Mouse (Mus musculus) myocyte (in vitro differentiated cells): ENCODE data around the gene Ubr3. TPM values are rescaled to one million over a fixed set of nuclear protein-coding genes. Genes with fewer than 3 reads are reported as not detected.
A peak's percentile ranks its signal among the peaks of the same experiment; 100 is the strongest.

Experiments used
- H3K27me3 ChIP-seq: one replicate; pipeline ENCODE4 v1.6.1; 2011; ENCODE audit not compliant: control insufficient read depth, insufficient read depth, insufficient read length
- H3K36me3 ChIP-seq: one replicate; pipeline ENCODE4 v1.6.1; 2011; ENCODE audit not compliant: control insufficient read depth, insufficient read depth
- H3K4me2 ChIP-seq: one replicate; pipeline ENCODE4 v1.6.1; 2011; ENCODE audit warnings: low read depth, control low read depth
- H3K4me3 ChIP-seq: one replicate; pipeline ENCODE4 v1.5.1; 2011; ENCODE audit warnings: mild to moderate bottlenecking, control low read depth, moderate library complexity
- H3K79me2 ChIP-seq: one replicate; pipeline ENCODE4 v1.6.1; 2011; ENCODE audit not compliant: control insufficient read depth, insufficient read depth
- H3ac ChIP-seq: one replicate; pipeline ENCODE4 v1.6.1; 2011; ENCODE audit not compliant: control insufficient read depth, insufficient read length
- CEBPB ChIP-seq: IDR thresholded peaks from 2 replicates; pipeline ENCODE4 v1.6.1; 2011; ENCODE audit warnings: mild to moderate bottlenecking, moderate library complexity; ENCODE audit not compliant: poor library complexity, insufficient read depth, severe bottlenecking
- E2F4 ChIP-seq: IDR thresholded peaks from one replicate; pipeline ENCODE4 v1.6.1; 2011; ENCODE audit warnings: mild to moderate bottlenecking, control low read depth, moderate library complexity; ENCODE audit not compliant: insufficient read depth
- MAX ChIP-seq: IDR thresholded peaks from one replicate; pipeline ENCODE4 v1.6.1; 2011; ENCODE audit warnings: low read depth, mild to moderate bottlenecking, control low read depth
- MYOD1 ChIP-seq, 3 experiments: IDR thresholded peaks; one replicate each; pipeline ENCODE4 v1.6.1; 2011; ENCODE audit warnings: control low read depth in 2 of 3, low read depth in 2 of 3, mild to moderate bottlenecking in 2 of 3, moderate library complexity in 1 of 3; ENCODE audit not compliant: insufficient read length in 2 of 3, control insufficient read depth in 1 of 3
- MYOG ChIP-seq, 3 experiments: IDR thresholded peaks; one replicate each; pipeline ENCODE4 v1.6.1; 2011; ENCODE audit warnings: control low read depth in 2 of 3, low read depth in 2 of 3, mild to moderate bottlenecking in 2 of 3; ENCODE audit not compliant: insufficient read length in 2 of 3, control insufficient read depth in 1 of 3, insufficient read depth in 1 of 3
- POLR2A ChIP-seq: IDR thresholded peaks from one replicate; pipeline ENCODE4 v1.6.1; 2011; ENCODE audit warnings: low read depth, mild to moderate bottlenecking, control low read depth, moderate library complexity; ENCODE audit not compliant: insufficient read length
- POLR2AphosphoS2 ChIP-seq: IDR thresholded peaks from one replicate; pipeline ENCODE4 v1.6.1; 2011; ENCODE audit warnings: low read depth, control low read depth; ENCODE audit not compliant: insufficient read length
- REST ChIP-seq: IDR thresholded peaks from one replicate; pipeline ENCODE4 v1.6.1; 2011; ENCODE audit warnings: mild to moderate bottlenecking, control low read depth, moderate library complexity; ENCODE audit not compliant: insufficient read depth, insufficient read length
- SRF ChIP-seq: IDR thresholded peaks from one replicate; pipeline ENCODE4 v1.6.1; 2011; ENCODE audit warnings: low read depth; ENCODE audit not compliant: control insufficient read depth, insufficient read length
- TCF12 ChIP-seq: IDR thresholded peaks from one replicate; pipeline ENCODE4 v1.6.1; 2011; ENCODE audit warnings: mild to moderate bottlenecking, control low read depth; ENCODE audit not compliant: poor library complexity, insufficient read depth, severe bottlenecking
- TCF3 ChIP-seq: IDR thresholded peaks from one replicate; pipeline ENCODE4 v1.6.1; 2011; ENCODE audit warnings: low read depth, control low read depth; ENCODE audit not compliant: insufficient read length
- USF1 ChIP-seq: IDR thresholded peaks from one replicate; pipeline ENCODE4 v1.6.1; 2011; ENCODE audit warnings: low read depth, mild to moderate bottlenecking, control low read depth, moderate library complexity
- polyA plus RNA-seq: library from polyadenylated mRNA; unstranded; fragments of >200 nt; fragmentation: generic; extraction: Trizol; gene quantifications from one replicate; pipeline ENCODE4 v1.2.1, GENCODE M21; 2012; ENCODE audit warnings: missing spikeins

Ubr3 gene
- 12.4 TPM for polyA plus RNA-seq

GRCm38 (mm10) chr2:69897039-69897617 is at the start of gene Ubr3:
Gene Ubr3, plus strand, starts transcription at chr2:69897246.
- peak within 1 kb of the TSS; percentile 81 for H3K4me3 ChIP-seq
- H3K27me3 ChIP-seq: no peaks in the 10 kb centered on the region
- TF ChIP-seq CEBPB (no peak), MYOD1 (IDR thresholded peaks at IDR 0.05; ENCODE audit: control insufficient read depth in 1 of 3, insufficient read length in 2 of 3, low read depth in 2 of 3) (no peak), TCF12 (no peak), MAX (no peak), SRF (no peak), REST (no peak), POLR2AphosphoS2 (peak; percentile 39), MYOG (IDR thresholded peaks at IDR 0.05; ENCODE audit: control insufficient read depth in 1 of 3, insufficient read depth in 1 of 3, insufficient read length in 2 of 3, low read depth in 2 of 3) (no peak), TCF3 (no peak), E2F4 (no peak), POLR2A (peak; percentile 58), USF1 (no peak)
- peak within 1 kb of the TSS; percentile 96 for H3K4me2 ChIP-seq
- H3K36me3 ChIP-seq: no peaks in the 10 kb centered on the region
- H3K79me2 ChIP-seq: peaks cover 47% of the 10 kb centered on the region
- peak within 1 kb of the TSS; percentile 56 for H3ac ChIP-seq

GRCm38 (mm10) chr2:69849215-69849614 is 47.8 kb upstream of the Ubr3 start:
- Histone ChIP-seq H3K27me3 (no peaks in the 10 kb centered on the region), H3K4me3 (no peak overlapping the region), H3K36me3 (no peaks in the 10 kb centered on the region), H3K4me2 (no peak overlapping the region), H3ac (no peak overlapping the region), H3K79me2 (no peaks in the 10 kb centered on the region)
- TF ChIP-seq TCF3: no peak
- TF ChIP-seq POLR2AphosphoS2: no peak
- no peak for TF ChIP-seq TCF12
- no peak for TF ChIP-seq REST
- TF ChIP-seq SRF: no peak
- TF ChIP-seq USF1: no peak
- no peak for TF ChIP-seq MYOG (IDR thresholded peaks at IDR 0.05; ENCODE audit: control insufficient read depth in 1 of 3, insufficient read depth in 1 of 3, insufficient read length in 2 of 3, low read depth in 2 of 3)
- no peak for TF ChIP-seq MAX
- no peak for TF ChIP-seq CEBPB

GRCm38 (mm10) chr2:69851427-69852058 is 45.5 kb upstream of the Ubr3 start:
- Histone ChIP-seq H3K27me3 (no peaks in the 10 kb centered on the region), H3K4me3 (no peak overlapping the region), H3K79me2 (no peaks in the 10 kb centered on the region), H3K36me3 (no peaks in the 10 kb centered on the region), H3K4me2 (no peak overlapping the region), H3ac (no peak overlapping the region)
- TF ChIP-seq MYOG (IDR thresholded peaks at IDR 0.05; ENCODE audit: control insufficient read depth in 1 of 3, insufficient read depth in 1 of 3, insufficient read length in 2 of 3, low read depth in 2 of 3): no peak
- no peak for TF ChIP-seq USF1
- no peak for TF ChIP-seq POLR2AphosphoS2
- peak in 1 of 3 experiments; percentile 46 for TF ChIP-seq MYOD1 (IDR thresholded peaks at IDR 0.05; ENCODE audit: control insufficient read depth in 1 of 3, insufficient read length in 2 of 3, low read depth in 2 of 3)
- no peak for TF ChIP-seq TCF12

- TF ChIP-seq REST (no peak), POLR2AphosphoS2 (no peak), E2F4 (no peak)
- H3K27me3 ChIP-seq: no peaks in the 10 kb centered on the region
- no peaks in the 10 kb centered on the region for H3K36me3 ChIP-seq
- peaks cover under 1% of the 10 kb centered on the region for H3K79me2 ChIP-seq
- H3K4me2 ChIP-seq: no peak overlapping the region
- H3K4me3 ChIP-seq: no peak overlapping the region
- no peak overlapping the region for H3ac ChIP-seq
Measured at GRCm38 (mm10) chr2:69856392-69856791, 40.7 kb upstream of the Ubr3 start.

- peaks cover 15% of the 10 kb centered on the region for H3K79me2 ChIP-seq
- TF ChIP-seq POLR2A: no peak
- no peak for TF ChIP-seq CEBPB
- TF ChIP-seq E2F4: no peak
- TF ChIP-seq REST: no peak
- TF ChIP-seq SRF: no peak
- no peak for TF ChIP-seq MYOD1 (IDR thresholded peaks at IDR 0.05; ENCODE audit: control insufficient read depth in 1 of 3, insufficient read length in 2 of 3, low read depth in 2 of 3)
- TF ChIP-seq TCF12: no peak
- no peak for TF ChIP-seq POLR2AphosphoS2
- no peak for TF ChIP-seq MAX
- no peak for TF ChIP-seq USF1
- TF ChIP-seq TCF3: no peak
- no peak for TF ChIP-seq MYOG (IDR thresholded peaks at IDR 0.05; ENCODE audit: control insufficient read depth in 1 of 3, insufficient read depth in 1 of 3, insufficient read length in 2 of 3, low read depth in 2 of 3)
- H3ac ChIP-seq: no peak overlapping the region
- H3K4me3 ChIP-seq: no peak overlapping the region
- no peaks in the 10 kb centered on the region for H3K27me3 ChIP-seq
- no peak overlapping the region for H3K4me2 ChIP-seq
- no peaks in the 10 kb centered on the region for H3K36me3 ChIP-seq
Measured at GRCm38 (mm10) chr2:69857882-69858281, 39.2 kb upstream of the Ubr3 start.
